Mouse (Mus musculus) embryo, embryonic 10 days (tissue): ENCODE data around the gene Cul4b.
"Not testable (repeated sequence)": the region's sequence is repeated elsewhere in the genome, so short reads cannot be mapped to it uniquely, and the experiment has no call there.

Experiments
- DNase-seq: peaks from one replicate; pipeline ENCODE4 v3.0.0-alpha.2; 2015; ENCODE audit warnings: low spot score

Cul4b gene

GRCm38 (mm10) chrX:38576078-38576477 is at the start of gene Cul4b:
TSS of gene Cul4b (minus strand) at chrX:38576196.
- DNase-seq, result no peak

GRCm38 (mm10) chrX:38600995-38601369 is 25.0 kb upstream of the Cul4b start:
- peak; percentile 17 for DNase-seq

- DNase-seq, result peak; percentile 88
Measured at GRCm38 (mm10) chrX:38600177-38600994, 24.4 kb upstream of the Cul4b start, which contains the start of gene Mcts1. TSS of gene Mcts1 (plus strand) at chrX:38600578.

GRCm38 (mm10) chrX:38593180-38593889 is 17.3 kb upstream of the Cul4b start:
- no peak for DNase-seq

GRCm38 (mm10) chrX:38591749-38592148 is 15.8 kb upstream of the Cul4b start:
- no peak for DNase-seq

- DNase-seq, result peak; percentile 57
Measured at GRCm38 (mm10) chrX:38589827-38590226, 13.8 kb upstream of the Cul4b start.

- no peak for DNase-seq
Measured at GRCm38 (mm10) chrX:38583261-38583660, 7.3 kb upstream of the Cul4b start.

- DNase-seq, result no peak
Measured at GRCm38 (mm10) chrX:38581140-38581539, 5.1 kb upstream of the Cul4b start.

- no peak for DNase-seq
Measured at GRCm38 (mm10) chrX:38566521-38567205, 9.3 kb downstream of the Cul4b start.

- no peak for DNase-seq
Measured at GRCm38 (mm10) chrX:38565176-38565542, 10.8 kb downstream of the Cul4b start.

GRCm38 (mm10) chrX:38564542-38565175 is 11.3 kb downstream of the Cul4b start:
- DNase-seq, result peak; percentile 86

- DNase-seq, result peak; percentile 4
Measured at GRCm38 (mm10) chrX:38563941-38564541, 12.0 kb downstream of the Cul4b start.

GRCm38 (mm10) chrX:38553255-38553654 is 22.7 kb downstream of the Cul4b start:
- DNase-seq, result no peak

GRCm38 (mm10) chrX:38514556-38514955 is 61.4 kb downstream of the Cul4b start:
- DNase-seq, result peak; percentile 69

GRCm38 (mm10) chrX:38504846-38505245 is 71.2 kb downstream of the Cul4b start:
- DNase-seq, result no peak

GRCm38 (mm10) chrX:38502182-38502581 is 73.8 kb downstream of the Cul4b start:
- not testable (repeated sequence) for DNase-seq

GRCm38 (mm10) chrX:38485464-38485863 is 90.5 kb downstream of the Cul4b start:
- DNase-seq, result peak; percentile 9
